Mouse (Mus musculus) R1 (cell line): ENCODE results near the gene Crybb2.

Experiments
- DNase-seq: peaks from one replicate; pipeline ENCODE4 v3.0.0-alpha.2; 2018; ENCODE audit warnings: low read depth, low spot score

The Crybb2 gene

GRCm38 (mm10) chr5:113090750-113091149 lies 20.8 kb upstream of the Crybb2 start:
- DNase-seq = no peak

GRCm38 (mm10) chr5:113090077-113090690 lies 20.3 kb upstream of the Crybb2 start:
- no peak for DNase-seq

- DNase-seq = no peak
Measured at GRCm38 (mm10) chr5:113087465-113087864, 17.5 kb upstream of the Crybb2 start.

- no peak for DNase-seq
Measured at GRCm38 (mm10) chr5:113086990-113087389, 17.1 kb upstream of the Crybb2 start.

GRCm38 (mm10) chr5:113086439-113086838 lies 16.5 kb upstream of the Crybb2 start:
- no peak for DNase-seq

GRCm38 (mm10) chr5:113085931-113086330 lies 16.0 kb upstream of the Crybb2 start:
- peak; percentile 38 for DNase-seq

- DNase-seq = peak; percentile 74
Measured at GRCm38 (mm10) chr5:113084309-113084708, 14.4 kb upstream of the Crybb2 start.

GRCm38 (mm10) chr5:113082356-113083168 lies 12.6 kb upstream of the Crybb2 start:
- DNase-seq = peak; percentile 13

- no peak for DNase-seq
Measured at GRCm38 (mm10) chr5:113081439-113081838, 11.5 kb upstream of the Crybb2 start, which contains the start of gene Crybb3. Gene Crybb3, minus strand, starts transcription at chr5:113081584.

GRCm38 (mm10) chr5:113081020-113081419 lies 11.1 kb upstream of the Crybb2 start:
- DNase-seq = no peak

GRCm38 (mm10) chr5:113079783-113080182 lies 9.9 kb upstream of the Crybb2 start:
- DNase-seq = peak; percentile 64

GRCm38 (mm10) chr5:113078686-113079085 lies 8.8 kb upstream of the Crybb2 start:
- peak; percentile 70 for DNase-seq

GRCm38 (mm10) chr5:113054308-113054707 lies 15.6 kb downstream of the Crybb2 start:
- peak; percentile 69 for DNase-seq

- DNase-seq = no peak
Measured at GRCm38 (mm10) chr5:113050581-113051185, 19.2 kb downstream of the Crybb2 start.

- no peak for DNase-seq
Measured at GRCm38 (mm10) chr5:113049876-113050275, 20.0 kb downstream of the Crybb2 start.

GRCm38 (mm10) chr5:113045511-113046273 lies 24.2 kb downstream of the Crybb2 start:
- DNase-seq = peak; percentile 51

GRCm38 (mm10) chr5:113043531-113043930 lies 26.4 kb downstream of the Crybb2 start:
- no peak for DNase-seq

GRCm38 (mm10) chr5:113041567-113042071 lies 28.3 kb downstream of the Crybb2 start:
- DNase-seq = no peak

- DNase-seq = no peak
Measured at GRCm38 (mm10) chr5:113040776-113041175, 29.1 kb downstream of the Crybb2 start.

GRCm38 (mm10) chr5:113038601-113039000 lies 31.3 kb downstream of the Crybb2 start:
- peak; percentile 49 for DNase-seq
